In genomic region chr7:126533434-126533833, GRCm38 (mm10) we compare ENCODE assay signal across 22 mouse cellular contexts.
"Had no signal": no experiment of that assay in that cellular context is flagged by ENCODE, and none has a peak within 500 bp of the region (broad histone marks: within the 10 kb centered on the region; RNA-seq: fewer than 3 reads in every experiment).

No protein-coding gene starts in this region.

- H3K9ac ChIP-seq: heart, embryonic 12.5 days; hindbrain, embryonic 12.5 days; hindbrain, embryonic 14.5 days; intestine, embryonic 15.5 days; limb, embryonic 13.5 days; limb, embryonic 15.5 days; liver, embryonic 13.5 days; liver, embryonic 15.5 days; liver, postnatal 0 days had no signal

- H3K36me3 ChIP-seq: heart, embryonic 12.5 days; hindbrain, embryonic 10.5 days; hindbrain, embryonic 12.5 days; intestine, embryonic 15.5 days; limb, embryonic 13.5 days; limb, embryonic 15.5 days; liver, embryonic 13.5 days; liver, embryonic 15.5 days had no signal

- H3K4me1 ChIP-seq: intestine, embryonic 15.5 days had no signal

- H3K27ac ChIP-seq: gastrocnemius, adult 2 months; hindbrain, embryonic 10.5 days; hindbrain, embryonic 12.5 days; hindbrain, embryonic 14.5 days; intestine, embryonic 15.5 days; layer of hippocampus, adult 2 months; limb, embryonic 13.5 days; limb, embryonic 15.5 days; liver, embryonic 13.5 days; liver, embryonic 15.5 days had no signal

- H3K4me3 ChIP-seq: gastrocnemius, adult 2 months; heart, embryonic 12.5 days; hindbrain, embryonic 10.5 days; hindbrain, embryonic 12.5 days; intestine, embryonic 15.5 days; layer of hippocampus, adult 2 months; limb, embryonic 13.5 days; limb, embryonic 15.5 days; liver, embryonic 13.5 days; liver, embryonic 15.5 days had no signal

- DNase-seq: gastrocnemius, adult 2 months; gastrocnemius, postnatal 10 days; gastrocnemius, postnatal 36 days; heart, postnatal 10 days; heart, postnatal 4 days; kidney, adult 18-20 months; kidney, adult 8-10 months; kidney, postnatal 10 days; kidney, postnatal 25 days; kidney, postnatal 4 days; left cerebral cortex, postnatal 4 days; liver, embryonic 13.5 days; liver, postnatal 0 days had no signal

- H3K9me3 ChIP-seq: heart, embryonic 12.5 days; hindbrain, embryonic 10.5 days; hindbrain, embryonic 12.5 days; intestine, embryonic 15.5 days; limb, embryonic 13.5 days; limb, embryonic 15.5 days; liver, embryonic 13.5 days; liver, embryonic 15.5 days had no signal
